Mouse (Mus musculus) CH12.LX (cell line): ENCODE data around the gene Rex1bd.

ENCODE experiments used
- CHD2 ChIP-seq: IDR thresholded peaks from 2 replicates; pipeline ENCODE4 v1.6.1; 2011; ENCODE audit warnings: low read length, improper control_type of control experiment
- CTCF ChIP-seq, 2 experiments: IDR thresholded peaks in 1 of 2; conservative IDR thresholded peaks in 1 of 2; 2 replicates each; pipeline ENCODE4 v1.5.1; 2011 to 2012; ENCODE audit warnings: low read depth in 2 of 2, low read length in 2 of 2, improper control_type of control experiment in 1 of 2, inconsistent platforms in 1 of 2, mild to moderate bottlenecking in 1 of 2, moderate library complexity in 1 of 2
- E2F4 ChIP-seq: IDR thresholded peaks from 2 replicates; pipeline ENCODE4 v1.6.1; 2011; ENCODE audit warnings: low read depth, low read length, improper control_type of control experiment; ENCODE audit not compliant: insufficient replicate concordance
- IRF4 ChIP-seq: IDR thresholded peaks from 2 replicates; pipeline ENCODE4 v1.6.1; 2014; ENCODE audit warnings: low read depth, mild to moderate bottlenecking, inconsistent platforms, low read length, improper control_type of control experiment
- MAFK ChIP-seq: IDR thresholded peaks from 2 replicates; pipeline ENCODE4 v1.6.1; 2011; ENCODE audit warnings: low read length, improper control_type of control experiment; ENCODE audit not compliant: insufficient replicate concordance
- MYC ChIP-seq: IDR thresholded peaks from 2 replicates; pipeline ENCODE4 v1.6.1; 2011; ENCODE audit warnings: low read depth, mild to moderate bottlenecking, improper control_type of control experiment, low read length
- SIN3A ChIP-seq: IDR thresholded peaks from 2 replicates; pipeline ENCODE4 v1.6.1; 2012; ENCODE audit warnings: low read length, improper control_type of control experiment, inconsistent platforms

DNA sequence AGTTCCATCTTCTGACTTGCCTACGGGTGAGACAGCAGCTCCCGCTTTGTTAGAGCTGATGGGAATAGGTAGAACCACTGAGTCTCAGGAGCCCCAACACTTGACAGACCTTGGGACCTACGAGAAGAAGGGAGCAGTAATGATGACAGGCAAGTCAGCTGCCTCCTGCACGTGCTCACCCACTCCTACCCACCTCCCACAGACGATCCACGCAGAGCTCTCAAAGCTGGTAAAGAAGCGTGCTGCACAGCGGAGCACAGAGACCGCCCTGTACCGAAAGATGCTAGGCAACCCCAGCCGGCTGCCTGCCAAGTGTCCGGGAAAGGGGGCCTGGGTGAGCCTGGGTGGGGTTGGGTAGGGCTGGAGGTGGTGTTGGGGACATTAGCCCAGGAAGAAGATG, 27.7 kb upstream of the Rex1bd start:
- TF ChIP-seq CHD2: no peak
- TF ChIP-seq SIN3A: no peak
- TF ChIP-seq MYC: no peak
- TF ChIP-seq CTCF (conservative IDR thresholded peaks at IDR 0.05 in 1 of 2, IDR thresholded peaks at IDR 0.05 in 1 of 2; ENCODE audit: low read depth in 2 of 2, low read length in 2 of 2): no peak
- TF ChIP-seq MAFK: no peak
- no peak for TF ChIP-seq IRF4
- TF ChIP-seq E2F4: no peak
